Mouse (Mus musculus) ES-Bruce4 (cell line): ENCODE measurements around the gene Snd1. TPM values are rescaled to one million over a fixed set of nuclear protein-coding genes. Genes with fewer than 3 reads are reported as not detected.
A peak's percentile ranks its signal among the peaks of the same experiment; 100 is the strongest.

Experiments used
- H3K27ac ChIP-seq: 2 replicates; pipeline ENCODE4 v1.5.1; 2012; ENCODE audit warnings: low read length, inconsistent platforms; ENCODE audit not compliant: insufficient read depth
- H3K27me3 ChIP-seq: 2 replicates; pipeline ENCODE4 v1.6.1; 2012; ENCODE audit warnings: mild to moderate bottlenecking, low read length, inconsistent platforms; ENCODE audit not compliant: control insufficient read depth, poor library complexity, insufficient read depth, severe bottlenecking
- H3K36me3 ChIP-seq: 2 replicates; pipeline ENCODE4 v1.6.1; 2012; ENCODE audit warnings: inconsistent platforms, mild to moderate bottlenecking, low read length, moderate library complexity; ENCODE audit not compliant: control insufficient read depth, poor library complexity, insufficient read depth, severe bottlenecking
- H3K4me1 ChIP-seq: one replicate; pipeline ENCODE4 v1.8.1; 2011; ENCODE audit warnings: low read length; ENCODE audit not compliant: control insufficient read depth, insufficient read depth
- H3K4me3 ChIP-seq: 2 replicates; pipeline ENCODE4 v1.5.1; 2011; ENCODE audit warnings: low read depth, mild to moderate bottlenecking, low read length
- H3K9ac ChIP-seq: 2 replicates; pipeline ENCODE4 v1.6.1; 2012; ENCODE audit warnings: low read depth, mild to moderate bottlenecking, inconsistent platforms; ENCODE audit not compliant: poor library complexity, severe bottlenecking
- H3K9me3 ChIP-seq: replicated peaks from 2 replicates; pipeline ENCODE4 v1.6.1; 2012; ENCODE audit warnings: mild to moderate bottlenecking, low read length, inconsistent platforms; ENCODE audit not compliant: control insufficient read depth, poor library complexity, insufficient read depth, severe bottlenecking
- CTCF ChIP-seq: IDR thresholded peaks from one replicate; pipeline ENCODE4 v1.8.1; 2011; ENCODE audit warnings: low read depth, low read length
- EP300 ChIP-seq: IDR thresholded peaks from 2 replicates; pipeline ENCODE4 v1.6.1; 2011; ENCODE audit warnings: low read depth, low read length; ENCODE audit not compliant: insufficient read depth
- POLR2A ChIP-seq: IDR thresholded peaks from one replicate; pipeline ENCODE4 v1.8.1; 2011; ENCODE audit warnings: low read length; ENCODE audit not compliant: insufficient read depth
- polyA plus RNA-seq: library from polyadenylated mRNA; stranded (reverse); fragments of >200 nt; gene quantifications from 2 replicates; pipeline ENCODE4 v1.2.4, GENCODE M21; 2011; ENCODE audit warnings: low read depth; ENCODE audit not compliant: missing spikeins, insufficient read depth, insufficient read length

Gene Snd1
- polyA plus RNA-seq, 1 experiment = 155 TPM

DNA sequence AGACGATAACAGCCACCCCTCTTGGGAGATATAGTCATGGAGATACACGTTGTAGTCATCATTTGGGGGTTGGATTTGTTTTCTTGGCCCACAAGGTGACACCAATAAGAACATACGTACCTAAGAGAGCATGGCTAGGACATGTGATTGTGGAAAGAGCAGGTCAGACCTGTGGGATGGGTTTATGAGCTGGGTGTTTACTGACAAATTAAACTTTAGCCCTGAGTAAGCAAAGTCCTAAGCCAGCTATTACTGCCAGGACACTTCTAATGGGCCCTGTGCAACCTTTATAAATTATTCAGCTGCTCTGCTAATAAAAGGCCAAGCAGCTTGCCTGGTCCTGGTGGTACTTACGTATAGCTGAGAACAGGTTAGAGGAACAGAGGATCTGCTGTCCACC, 283.4 kb downstream of the Snd1 start:
- Histone ChIP-seq H3K27ac (no peak overlapping the region), H3K9ac (no peak overlapping the region), H3K36me3 (no peaks in the 10 kb centered on the region), H3K4me1 (peaks cover 5% of the 10 kb centered on the region), H3K4me3 (no peak overlapping the region), H3K27me3 (no peaks in the 10 kb centered on the region), H3K9me3 (no peaks in the 10 kb centered on the region)
- no peak for TF ChIP-seq CTCF
- no peak for TF ChIP-seq EP300
- no peak for TF ChIP-seq POLR2A

DNA sequence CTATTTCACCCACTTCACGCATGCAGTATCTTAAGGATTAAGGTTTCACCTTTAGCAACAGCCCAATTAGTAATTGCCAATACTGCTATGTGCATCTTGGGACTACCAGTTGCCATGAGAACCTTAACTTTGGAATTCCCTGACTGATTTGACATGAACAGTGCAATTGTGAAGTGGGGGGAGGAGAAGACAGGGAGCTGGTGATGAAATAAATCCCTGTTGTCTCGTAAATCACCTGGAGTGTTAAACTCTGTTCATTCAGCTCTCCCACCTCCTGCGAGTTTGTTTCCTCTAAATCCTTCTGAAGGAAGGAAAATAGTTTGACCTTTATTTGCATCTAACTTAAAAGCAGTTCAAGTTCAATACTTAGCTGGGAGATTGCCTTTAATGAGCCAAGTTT, 286.8 kb downstream of the Snd1 start:
- no peak for TF ChIP-seq EP300
- TF ChIP-seq CTCF = no peak
- TF ChIP-seq POLR2A = no peak
- Histone ChIP-seq H3K9ac (no peak overlapping the region), H3K4me1 (peaks cover 5% of the 10 kb centered on the region), H3K27me3 (no peaks in the 10 kb centered on the region), H3K4me3 (no peak overlapping the region), H3K27ac (no peak overlapping the region), H3K9me3 (no peaks in the 10 kb centered on the region), H3K36me3 (no peaks in the 10 kb centered on the region)

DNA sequence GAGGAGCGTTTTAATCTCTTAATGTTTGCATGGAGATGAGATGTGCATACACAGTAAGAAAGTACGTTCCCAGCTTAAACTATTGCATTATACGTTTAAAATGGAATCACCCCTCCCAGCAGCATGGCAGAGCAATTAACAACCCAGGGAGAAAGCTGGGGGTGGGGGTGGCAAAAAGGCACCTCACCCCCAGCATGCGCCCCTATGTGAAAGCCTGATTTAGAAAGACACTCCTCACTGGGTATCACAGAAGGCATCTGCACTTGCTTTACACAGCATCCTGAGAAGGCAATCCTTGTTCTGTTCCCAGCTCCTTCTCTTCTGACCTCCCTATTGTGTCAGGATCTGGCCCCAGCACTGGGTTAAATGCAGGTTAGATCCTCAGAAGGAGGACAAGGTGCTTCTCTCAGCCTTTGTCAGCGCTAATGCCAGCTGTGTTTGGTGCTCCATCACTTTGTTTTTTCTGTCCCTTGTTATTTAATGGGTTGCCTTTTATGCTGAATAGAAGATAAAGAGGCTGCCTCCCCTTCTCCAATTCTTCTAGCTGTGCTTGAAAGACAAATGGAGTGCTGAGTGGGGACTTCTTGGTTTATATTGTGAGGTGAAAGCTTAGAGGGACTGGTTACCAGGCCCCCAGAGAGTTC, 287.3 kb downstream of the Snd1 start:
- no peak overlapping the region for H3K4me3 ChIP-seq
- no peaks in the 10 kb centered on the region for H3K9me3 ChIP-seq
- no peaks in the 10 kb centered on the region for H3K36me3 ChIP-seq
- peaks cover 5% of the 10 kb centered on the region for H3K4me1 ChIP-seq
- H3K9ac ChIP-seq = no peak overlapping the region
- TF ChIP-seq POLR2A (no peak), EP300 (0 out of 2 replicates have a peak, but pooled peaks have one; percentile 24)
- H3K27me3 ChIP-seq = no peaks in the 10 kb centered on the region
- H3K27ac ChIP-seq = no peak overlapping the region

DNA sequence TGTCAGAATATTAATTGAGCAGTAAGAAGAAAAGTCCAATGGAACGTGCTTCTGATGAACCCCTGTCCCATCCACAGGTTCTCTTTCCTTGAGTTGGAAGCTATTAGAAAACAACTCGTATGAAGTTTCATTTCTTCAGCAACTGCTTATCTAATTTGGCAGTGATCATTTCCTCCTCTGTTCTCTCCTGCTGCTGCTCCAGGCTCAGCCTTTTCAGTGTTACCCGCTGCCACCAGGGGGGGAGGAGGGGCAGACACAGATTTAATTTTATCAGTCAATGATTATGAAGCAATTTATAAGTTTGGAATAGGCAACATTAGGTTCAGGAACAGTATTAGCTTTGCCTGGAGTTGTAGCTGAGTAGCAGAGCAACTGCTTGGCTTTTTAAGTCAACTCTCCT, 291.7 kb downstream of the Snd1 start:
- H3K36me3 ChIP-seq = no peaks in the 10 kb centered on the region
- TF ChIP-seq CTCF (no peak), EP300 (no peak), POLR2A (no peak)
- no peaks in the 10 kb centered on the region for H3K27me3 ChIP-seq
- no peak overlapping the region for H3K9ac ChIP-seq
- H3K4me3 ChIP-seq = no peak overlapping the region
- H3K27ac ChIP-seq = no peak overlapping the region
- peaks cover 7% of the 10 kb centered on the region for H3K4me1 ChIP-seq
- H3K9me3 ChIP-seq = peaks cover 4% of the 10 kb centered on the region

DNA sequence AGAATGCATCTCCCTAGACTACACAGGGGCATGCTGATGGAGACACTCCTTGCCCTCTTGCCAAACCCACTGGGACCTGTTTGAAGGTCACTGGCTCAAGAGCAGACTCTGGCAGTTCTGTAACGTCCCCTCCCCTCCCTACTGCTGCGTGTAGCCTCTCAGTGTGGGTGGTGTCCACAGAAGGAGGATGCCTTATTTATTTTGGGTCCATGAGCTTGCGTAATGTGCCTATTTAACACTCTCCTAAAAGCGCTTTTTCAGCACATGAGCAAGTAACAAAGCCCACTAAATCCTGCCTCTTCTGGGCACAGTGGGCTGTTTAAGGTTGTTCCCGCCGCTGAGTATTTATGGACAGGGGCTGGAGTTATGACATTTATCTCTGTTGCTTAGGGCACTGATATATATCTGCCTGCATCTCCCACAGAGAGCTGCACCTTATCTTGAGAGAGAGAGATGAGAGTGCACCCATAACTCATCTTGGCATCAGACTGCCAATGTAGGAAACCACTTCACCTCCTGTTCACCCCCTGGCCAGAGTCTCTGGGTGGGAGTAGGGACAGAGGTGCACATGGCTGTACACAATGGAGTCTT, 293.0 kb downstream of the Snd1 start:
- no peaks in the 10 kb centered on the region for H3K27me3 ChIP-seq
- no peak overlapping the region for H3K27ac ChIP-seq
- TF ChIP-seq POLR2A (no peak), EP300 (no peak), CTCF (no peak)
- no peaks in the 10 kb centered on the region for H3K36me3 ChIP-seq
- H3K4me1 ChIP-seq = peaks cover 2% of the 10 kb centered on the region
- no peak overlapping the region for H3K4me3 ChIP-seq
- H3K9me3 ChIP-seq = peaks cover 4% of the 10 kb centered on the region
- no peak overlapping the region for H3K9ac ChIP-seq

DNA sequence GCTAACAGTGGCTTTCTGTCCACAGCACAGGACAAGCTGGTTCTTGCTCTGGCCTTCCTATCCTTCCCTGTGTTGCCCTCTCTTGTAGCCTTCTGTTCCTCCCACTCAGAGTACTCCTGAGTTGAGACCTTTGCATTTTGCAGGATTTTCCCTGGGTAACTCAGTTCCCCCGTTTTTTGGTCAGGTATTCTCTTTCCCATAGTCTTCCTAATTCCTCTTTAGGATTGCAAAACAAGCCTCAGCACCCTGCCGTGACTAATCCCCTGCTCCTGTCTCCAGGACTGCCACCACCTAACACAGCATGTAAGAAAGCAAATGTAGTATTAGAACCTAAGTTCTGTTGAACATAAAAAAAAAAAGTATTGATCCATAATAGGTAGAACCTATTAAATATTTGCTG, 296.4 kb downstream of the Snd1 start:
- no peak overlapping the region for H3K9ac ChIP-seq
- H3K27me3 ChIP-seq = no peaks in the 10 kb centered on the region
- peaks cover 4% of the 10 kb centered on the region for H3K9me3 ChIP-seq
- H3K4me1 ChIP-seq = peaks cover 2% of the 10 kb centered on the region
- H3K27ac ChIP-seq = peak overlapping the region; percentile 26; the same call in 1 of the 2 replicates
- no peak for TF ChIP-seq CTCF
- no peak for TF ChIP-seq EP300
- TF ChIP-seq POLR2A = no peak
- no peaks in the 10 kb centered on the region for H3K36me3 ChIP-seq
- no peak overlapping the region for H3K4me3 ChIP-seq
